Mouse (Mus musculus): ENCODE data around the gene Fam118b. TPM values are rescaled to one million over a fixed set of nuclear protein-coding genes. Genes with fewer than 3 reads are reported as not detected.

The Fam118b gene
- total and polyA plus RNA-seq, 3 experiments, result 12.7 to 27.7 (median 21.3) TPM

DNA sequence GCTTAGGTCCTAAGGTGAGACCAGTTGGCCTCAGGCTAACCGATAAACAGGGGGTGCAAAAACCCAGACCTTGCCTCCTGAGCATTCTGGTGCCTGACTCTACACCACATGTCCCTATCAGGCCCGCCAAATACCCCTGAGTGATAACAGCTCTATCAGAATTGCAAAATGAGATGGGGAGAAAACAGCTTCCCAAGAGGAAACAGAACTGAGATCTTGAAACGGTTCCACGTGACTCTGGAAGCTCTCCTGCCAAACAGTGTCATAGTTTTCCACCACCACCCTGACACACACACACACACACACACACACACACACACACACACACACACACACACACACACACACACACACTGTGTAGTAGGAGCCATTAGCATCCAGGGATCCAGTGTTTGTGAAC, 23.3 kb upstream of the Fam118b start:
- Histone ChIP-seq H3K27me3 (replicated peaks) (no peaks in the 10 kb centered on the region), H3K4me2 (ENCODE audit: insufficient read depth, low read depth, poor library complexity, severe bottlenecking) (no peak overlapping the region), H3K36me3 (replicated peaks in 1 of 2; ENCODE audit: control insufficient read depth in 1 of 2, insufficient read depth in 1 of 2, low read length in 1 of 2) (peaks cover 0 to 5% of the 10 kb centered on the region in 2 experiments), H3K4me1 (ENCODE audit: control insufficient read depth in 1 of 2, insufficient read depth in 2 of 2) (no peaks in the 10 kb centered on the region; a peak in 1 of 4 replicates), H3K27ac (ENCODE audit: insufficient read depth, low read depth) (no peak overlapping the region), H3K4me3 (replicated peaks in 1 of 3; ENCODE audit: low read depth in 2 of 3, low read length in 2 of 3, poor library complexity in 1 of 3) (no peak overlapping the region), H3K9me3 (replicated peaks; ENCODE audit: low read length) (no peaks in the 10 kb centered on the region), H3K79me2 (replicated peaks; ENCODE audit: control insufficient read depth, extremely low read depth, insufficient read depth, poor library complexity, severe bottlenecking) (no peaks in the 10 kb centered on the region), H3K9ac (ENCODE audit: insufficient read depth, low read depth) (no peak overlapping the region)
- in situ Hi-C loops (cut with MboI; ENCODE audit: low pct_ligation_motif_present, low pct_unique_long_range_greater_than_20kb, low sequenced_read_pairs) (no loop called here), dilution Hi-C loops (cut with MboI; ENCODE audit: extremely low pct_ligation_motif_present, extremely low pct_unique_long_range_greater_than_20kb, low sequenced_read_pairs) (loop anchor here (25.0 kb wide), 1 partner anchor 246 kb away; no protein-coding TSS in a partner anchor)
- no peak for DNase-seq (ENCODE audit: extremely low read depth)
- no peak for TF ChIP-seq SIN3A (IDR thresholded peaks at IDR 0.05; ENCODE audit: low read length)
- TF ChIP-seq NRF1 (IDR thresholded peaks at IDR 0.05; ENCODE audit: low read depth, low read length), result no peak
- TF ChIP-seq ZKSCAN1 (IDR thresholded peaks at IDR 0.05; ENCODE audit: borderline replicate concordance, low read depth, low read length), result no peak
- TF ChIP-seq CTCF (conservative IDR thresholded peaks at IDR 0.05 in 1 of 2, IDR thresholded peaks at IDR 0.05 in 1 of 2; ENCODE audit: low read depth in 2 of 2, low read length in 2 of 2), result no peak
- no peak for TF ChIP-seq KAT2A (IDR thresholded peaks at IDR 0.05; ENCODE audit: insufficient replicate concordance, low read length)
- no peak for TF ChIP-seq BHLHE40 (IDR thresholded peaks at IDR 0.05; ENCODE audit: low read depth, low read length)
- TF ChIP-seq GABPA (IDR thresholded peaks at IDR 0.05; ENCODE audit: insufficient replicate concordance, low read depth, low read length), result no peak
- TF ChIP-seq CHD2 (IDR thresholded peaks at IDR 0.05; ENCODE audit: low read length), result no peak
- TF ChIP-seq MYC (IDR thresholded peaks at IDR 0.05; ENCODE audit: low read depth, low read length), result no peak
- no peak for TF ChIP-seq MEF2A (IDR thresholded peaks at IDR 0.05; ENCODE audit: borderline replicate concordance, low read depth, low read length)
- no peak for TF ChIP-seq TCF12 (IDR thresholded peaks at IDR 0.05; ENCODE audit: low read depth, low read length)
- no peak for TF ChIP-seq MXI1 (IDR thresholded peaks at IDR 0.05; ENCODE audit: low read depth, low read length)
- no peak for TF ChIP-seq TBP (conservative IDR thresholded peaks at IDR 0.05; ENCODE audit: low read depth, low read length)
- no peak for TF ChIP-seq ETS1 (conservative IDR thresholded peaks at IDR 0.05; ENCODE audit: low read depth, low read length)
- no peak for TF ChIP-seq POLR2AphosphoS2 (IDR thresholded peaks at IDR 0.05; ENCODE audit: low read depth, low read length)
- TF ChIP-seq MAFK (IDR thresholded peaks at IDR 0.05; ENCODE audit: insufficient replicate concordance, low read length), result no peak
- no peak for TF ChIP-seq CHD1 (IDR thresholded peaks at IDR 0.05; ENCODE audit: low read depth, low read length)
- TF ChIP-seq USF1 (IDR thresholded peaks at IDR 0.05; ENCODE audit: low read depth, low read length), result no peak

GRCm38 (mm10) chr9:35290417-35290816, 22.8 kb upstream of the Fam118b start:
- Histone ChIP-seq H3K4me1 (ENCODE audit: control insufficient read depth in 1 of 2, insufficient read depth in 2 of 2) (no peaks in the 10 kb centered on the region; a peak in 1 of 4 replicates), H3K9ac (ENCODE audit: insufficient read depth, low read depth) (no peak overlapping the region), H3K9me3 (replicated peaks; ENCODE audit: low read length) (no peaks in the 10 kb centered on the region), H3K27me3 (replicated peaks) (no peaks in the 10 kb centered on the region), H3K27ac (ENCODE audit: insufficient read depth, low read depth) (no peak overlapping the region), H3K79me2 (replicated peaks; ENCODE audit: control insufficient read depth, extremely low read depth, insufficient read depth, poor library complexity, severe bottlenecking) (no peaks in the 10 kb centered on the region), H3K4me2 (ENCODE audit: insufficient read depth, low read depth, poor library complexity, severe bottlenecking) (no peak overlapping the region), H3K36me3 (replicated peaks in 1 of 2; ENCODE audit: control insufficient read depth in 1 of 2, insufficient read depth in 1 of 2, low read length in 1 of 2) (peaks cover 0 to 5% of the 10 kb centered on the region in 2 experiments), H3K4me3 (replicated peaks in 1 of 3; ENCODE audit: low read depth in 2 of 3, low read length in 2 of 3, poor library complexity in 1 of 3) (no peak overlapping the region)
- dilution Hi-C loops (cut with MboI; ENCODE audit: extremely low pct_ligation_motif_present, extremely low pct_unique_long_range_greater_than_20kb, low sequenced_read_pairs) (loop anchor here (25.0 kb wide), 1 partner anchor 247 kb away; no protein-coding TSS in a partner anchor), in situ Hi-C loops (cut with MboI; ENCODE audit: low pct_ligation_motif_present, low pct_unique_long_range_greater_than_20kb, low sequenced_read_pairs) (no loop called here)
- no peak for DNase-seq (ENCODE audit: extremely low read depth)
- TF ChIP-seq MYC (IDR thresholded peaks at IDR 0.05; ENCODE audit: low read depth, low read length) (no peak), CHD2 (IDR thresholded peaks at IDR 0.05; ENCODE audit: low read length) (no peak), ETS1 (conservative IDR thresholded peaks at IDR 0.05; ENCODE audit: low read depth, low read length) (no peak), HCFC1 (IDR thresholded peaks at IDR 0.05; ENCODE audit: low read depth, low read length) (no peak), E2F4 (IDR thresholded peaks at IDR 0.05; ENCODE audit: insufficient replicate concordance, low read depth, low read length) (no peak), ZC3H11A (IDR thresholded peaks at IDR 0.05; ENCODE audit: low read depth, low read length) (no peak), ZKSCAN1 (IDR thresholded peaks at IDR 0.05; ENCODE audit: borderline replicate concordance, low read depth, low read length) (no peak), RAD21 (IDR thresholded peaks at IDR 0.05; ENCODE audit: low read depth, low read length) (no peak), RCOR1 (conservative IDR thresholded peaks at IDR 0.05; ENCODE audit: low read depth, low read length) (no peak), SMC3 (IDR thresholded peaks at IDR 0.05; ENCODE audit: low read depth, low read length) (no peak)

Data from CH12.LX (cell line).